In genomic region chr7:110416318-110416717, GRCm38 (mm10) we compare ENCODE assay signal across 26 mouse cellular contexts.
DNase-seq lines count a peak whose midpoint lies in the region; ATAC-seq and TF ChIP-seq lines count a peak whose summit lies in the region.
"Had no signal": no experiment of that assay in that cellular context is flagged by ENCODE, and none has a peak within 500 bp of the region (broad histone marks: within the 10 kb centered on the region; RNA-seq: fewer than 3 reads in every experiment).

No protein-coding gene starts in this region.

- H3K36me3 ChIP-seq in heart, embryonic 12.5 days = peaks cover 12% of the 10 kb centered on the region; the same call in 1 of the 2 replicates
- H3K36me3 ChIP-seq in heart, embryonic 15.5 days = peaks cover 20% of the 10 kb centered on the region; the same call in 1 of the 2 replicates

- no peak overlapping the region for H3K9ac ChIP-seq in heart, embryonic 12.5 days
- no peak overlapping the region for H3K9ac ChIP-seq in heart, embryonic 15.5 days
- H3K9ac ChIP-seq: embryonic facial prominence, embryonic 13.5 days; forebrain, embryonic 12.5 days; forebrain, embryonic 15.5 days; hindbrain, embryonic 14.5 days had no signal

- H3K4me1 ChIP-seq in heart, embryonic 12.5 days (replicated peaks) = 0 out of 2 replicates have a peak, but pooled peaks cover 3% of the 10 kb centered on the region
- peaks cover 8% of the 10 kb centered on the region; the same call in 1 of the 2 replicates for H3K4me1 ChIP-seq in heart, embryonic 15.5 days (replicated peaks)
- H3K4me1 ChIP-seq: embryonic facial prominence, embryonic 10.5 days; embryonic facial prominence, embryonic 13.5 days; forebrain, embryonic 12.5 days; forebrain, embryonic 15.5 days had no signal

- no peak for DNase-seq in gastrocnemius, adult 2 months
- DNase-seq in gastrocnemius, postnatal 10 days = no peak
- peak; percentile 91 for DNase-seq in heart, adult 11 months
- no peak for DNase-seq in heart, adult 9 months (ENCODE audit: low spot score in 2 of 2)
- DNase-seq: adrenal gland, adult 8-10 months; adrenal gland, postnatal 25 days; cerebellum, adult 11-12 months; cerebellum, adult 8-10 months; cerebellum, postnatal 10 days; cerebellum, postnatal 36 days; embryo, embryonic 11 days; heart, postnatal 4 days; kidney, adult 18-20 months; kidney, adult 9 months had no signal

- ATAC-seq in heart, embryonic 12.5 days (ENCODE audit: insufficient number of reproducible peaks, low FRiP score) = no peak
- ATAC-seq in heart, embryonic 15.5 days (replicated peaks; ENCODE audit: insufficient number of reproducible peaks, insufficient read depth, low FRiP score, low read depth) = no peak
- ATAC-seq: activated CD4-positive, CD25-positive, alpha-beta regulatory T cell, adult 4 months; forebrain, embryonic 15.5 days; hindbrain, postnatal 0 days; inflammation-experienced regulatory T-cells, adult 6 months; intestine, embryonic 16.5 days had no signal

- H3K4me2 ChIP-seq in heart, embryonic 12.5 days = no peak overlapping the region
- H3K4me2 ChIP-seq in heart, embryonic 15.5 days = no peak overlapping the region
- H3K4me2 ChIP-seq: embryonic facial prominence, embryonic 13.5 days; forebrain, embryonic 12.5 days; forebrain, embryonic 15.5 days; hindbrain, embryonic 14.5 days had no signal

- H3K4me3 ChIP-seq in gastrocnemius, adult 2 months = no peak overlapping the region
- H3K4me3 ChIP-seq in heart, embryonic 12.5 days = no peak overlapping the region
- no peak overlapping the region for H3K4me3 ChIP-seq in heart, embryonic 15.5 days
- H3K4me3 ChIP-seq: embryonic facial prominence, embryonic 10.5 days; embryonic facial prominence, embryonic 13.5 days; erythroblast, embryonic 14.5 days; forebrain, embryonic 12.5 days; forebrain, embryonic 15.5 days had no signal

- no peaks in the 10 kb centered on the region for H3K27me3 ChIP-seq in heart, embryonic 12.5 days (replicated peaks)
- no peaks in the 10 kb centered on the region for H3K27me3 ChIP-seq in heart, embryonic 15.5 days
- H3K27me3 ChIP-seq: embryonic facial prominence, embryonic 13.5 days; forebrain, embryonic 12.5 days; forebrain, embryonic 15.5 days had no signal

- intact Hi-C loops in gastrocnemius, adult 2 months (cut with DNase I) = no loop called here

- no peaks in the 10 kb centered on the region for H3K9me3 ChIP-seq in heart, embryonic 12.5 days (replicated peaks)
- H3K9me3 ChIP-seq in heart, embryonic 15.5 days (replicated peaks) = no peaks in the 10 kb centered on the region
- H3K9me3 ChIP-seq: embryonic facial prominence, embryonic 10.5 days; embryonic facial prominence, embryonic 13.5 days; forebrain, embryonic 12.5 days; forebrain, embryonic 15.5 days had no signal

- WGBS in heart, embryonic 12.5 days = 72% methylated on average over 1 of the region's 1 CpGs
- WGBS in heart, embryonic 15.5 days = 40% methylated on average over 1 of the region's 1 CpGs

- no peak for TF ChIP-seq CTCF in gastrocnemius, adult 2 months (IDR thresholded peaks at IDR 0.05)

- peak overlapping the region; percentile 72 for H3K27ac ChIP-seq in gastrocnemius, adult 2 months
- H3K27ac ChIP-seq in heart, embryonic 12.5 days (ENCODE audit: poor library complexity, severe bottlenecking) = no peak overlapping the region
- 0 out of 2 replicates have a peak overlapping the region, but pooled peaks have one; percentile 1 for H3K27ac ChIP-seq in heart, embryonic 15.5 days
- H3K27ac ChIP-seq: embryonic facial prominence, embryonic 10.5 days; embryonic facial prominence, embryonic 13.5 days; forebrain, embryonic 12.5 days; forebrain, embryonic 15.5 days; hindbrain, embryonic 14.5 days; hindbrain, postnatal 0 days had no signal
